Mouse (Mus musculus) adrenal gland, adult 18-20 months (tissue): ENCODE results near the gene Ndufaf4. TPM values are rescaled to one million over a fixed set of nuclear protein-coding genes. Genes with fewer than 3 reads are reported as not detected.

ENCODE experiments used
- total RNA-seq, 2 experiments: library from RNA; stranded (reverse); gene quantifications; 1 replicate in 1 of 2; 2 replicates in 1 of 2; pipeline ENCODE4 v1.2.3; 2021

The Ndufaf4 gene
- total RNA-seq, 2 experiments from 2014 or later = 36.5 to 48.7 TPM

Other genes starting within 250 kb of the Ndufaf4 start
- 1 to 10 TPM; 5.0 to 5.9 TPM for gene Klhl32, start 47.0 kb upstream of the Ndufaf4 start, total RNA-seq
- 1 to 10 TPM; 2.0 to 4.3 TPM for gene Gpr63, start 68.3 kb downstream of the Ndufaf4 start, total RNA-seq